Mouse (Mus musculus) C2C12 (cell line): ENCODE measurements around the gene Ppp2r2c.

Experiments used
- CEBPB ChIP-seq: IDR thresholded peaks from one replicate; pipeline ENCODE4 v1.6.1; 2011; ENCODE audit warnings: low read depth, mild to moderate bottlenecking, control low read depth, moderate library complexity
- CTCF ChIP-seq: IDR thresholded peaks from one replicate; pipeline ENCODE4 v1.5.1; 2011; ENCODE audit not compliant: control insufficient read depth, insufficient read depth, insufficient read length
- MAX ChIP-seq: IDR thresholded peaks from one replicate; pipeline ENCODE4 v1.6.1; 2011; ENCODE audit warnings: mild to moderate bottlenecking, control low read depth
- MYOD1 ChIP-seq: IDR thresholded peaks from one replicate; pipeline ENCODE4 v1.6.1; 2011; ENCODE audit warnings: low read depth; ENCODE audit not compliant: control insufficient read depth, insufficient read length
- MYOG ChIP-seq: IDR thresholded peaks from one replicate; pipeline ENCODE4 v1.6.1; 2011; ENCODE audit not compliant: control insufficient read depth, insufficient read length; ENCODE audit errors: extremely low read depth
- USF1 ChIP-seq: IDR thresholded peaks from one replicate; pipeline ENCODE4 v1.6.1; 2011; ENCODE audit warnings: low read depth, mild to moderate bottlenecking, control low read depth, moderate library complexity

DNA sequence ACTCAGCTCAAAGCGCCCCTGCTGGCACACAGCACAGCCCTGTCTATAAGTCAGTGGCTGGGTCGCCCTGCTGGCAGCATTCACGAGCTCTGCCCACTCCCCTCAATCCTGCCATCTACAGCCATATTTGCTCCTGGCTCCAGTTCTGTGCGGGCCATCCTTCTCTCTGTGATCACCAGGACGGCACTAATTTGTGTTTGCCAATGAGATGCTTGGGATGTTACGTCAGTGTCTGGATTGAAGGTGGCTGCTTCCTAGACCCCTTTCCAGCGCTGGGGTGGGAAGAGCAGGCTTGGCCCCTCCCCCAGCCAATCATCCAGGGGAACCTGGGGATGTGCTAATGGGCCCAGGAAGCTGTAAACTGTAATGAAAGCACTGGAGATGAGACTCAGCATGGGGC is 42.7 kb downstream of the Ppp2r2c start:
- TF ChIP-seq CTCF (no peak), MAX (no peak), CEBPB (no peak), MYOD1 (no peak), USF1 (no peak), MYOG (no peak)
